Mouse (Mus musculus) lung, adult 2 months (tissue): ENCODE data around the gene Maats1.

Experiments used
- CTCF ChIP-seq: fragments of 200-500 bp; IDR thresholded peaks from 2 replicates; pipeline ENCODE4 v1.5.1; 2011; ENCODE audit warnings: mild to moderate bottlenecking, low read length, control low read depth; ENCODE audit not compliant: insufficient read depth
- POLR2A ChIP-seq: fragments of 200-500 bp; IDR thresholded peaks from 2 replicates; pipeline ENCODE4 v1.6.1; 2011; ENCODE audit warnings: low read depth, mild to moderate bottlenecking, control low read depth, low read length, borderline replicate concordance; ENCODE audit errors: extremely low read depth

GRCm38 (mm10) chr16:38369000-38369399, 27.1 kb upstream of the Maats1 start:
- TF ChIP-seq POLR2A (no peak), CTCF (no peak)
